In genomic region chr13:34156840-34157185, GRCm38 (mm10) we compare ENCODE assay signal across 12 mouse cellular contexts. TPM values are rescaled to one million over a fixed set of nuclear protein-coding genes. Genes with fewer than 3 reads are reported as not detected.
DNase-seq lines count a peak whose midpoint lies in the region; ATAC-seq and TF ChIP-seq lines count a peak whose summit lies in the region.
"Had no signal": no experiment of that assay in that cellular context is flagged by ENCODE, and none has a peak within 500 bp of the region (broad histone marks: within the 10 kb centered on the region; RNA-seq: fewer than 3 reads in every experiment).

No protein-coding gene starts in this region.

- 53% methylated on average over 2 of the region's 2 CpGs for WGBS in heart, embryonic 14.5 days
- WGBS in forebrain, embryonic 15.5 days, result 58% methylated on average over 2 of the region's 2 CpGs
- WGBS in liver, postnatal 0 days (ENCODE audit: insufficient replicate concordance), result 80% methylated on average over 2 of the region's 2 CpGs

- no peak for TF ChIP-seq EP300 in liver, postnatal 0 days (IDR thresholded peaks at IDR 0.05; ENCODE audit: low read depth)

- intact Hi-C loops in heart, postnatal 25 days (cut with DNase I), result no loop called here

- peaks cover 23 to 24% of the 10 kb centered on the region in 2 experiments for H3K4me1 ChIP-seq in heart, embryonic 14.5 days (ENCODE audit: control insufficient read depth in 2 of 2, insufficient read depth in 2 of 2, low read length in 2 of 2)
- H3K4me1 ChIP-seq in forebrain, embryonic 15.5 days, result peaks cover 32% of the 10 kb centered on the region
- 0 out of 2 replicates have a peak, but pooled peaks cover 3% of the 10 kb centered on the region for H3K4me1 ChIP-seq in liver, postnatal 0 days (ENCODE audit: insufficient read depth)

- H3K9me3 ChIP-seq in heart, embryonic 14.5 days (ENCODE audit: control insufficient read depth, low read length), result no peaks in the 10 kb centered on the region
- H3K9me3 ChIP-seq in forebrain, embryonic 15.5 days, result no peaks in the 10 kb centered on the region
- no peaks in the 10 kb centered on the region for H3K9me3 ChIP-seq in liver, postnatal 0 days (ENCODE audit: low read length)
- H3K9me3 ChIP-seq: liver, embryonic 15.5 days; stomach, embryonic 15.5 days had no signal

- DNase-seq in heart, postnatal 25 days (ENCODE audit: low spot score), result no peak
- peak; percentile 67 for DNase-seq in right cerebral cortex, postnatal 4 days
- DNase-seq in right cerebral cortex, postnatal 25 days, result no peak
- DNase-seq in urinary bladder, postnatal 14 days (ENCODE audit: low spot score), result no peak
- no peak for DNase-seq in gastrocnemius, adult 8-10 months (ENCODE audit: low spot score in 2 of 2)
- no peak for DNase-seq in liver, postnatal 0 days

- H3K36me3 ChIP-seq in heart, embryonic 14.5 days (ENCODE audit: control insufficient read depth, insufficient read depth, low read length), result no peaks in the 10 kb centered on the region
- no peaks in the 10 kb centered on the region for H3K36me3 ChIP-seq in forebrain, embryonic 15.5 days
- H3K36me3 ChIP-seq in liver, postnatal 0 days (replicated peaks; ENCODE audit: insufficient read depth, low read length), result no peaks in the 10 kb centered on the region
- H3K36me3 ChIP-seq: liver, embryonic 15.5 days; stomach, embryonic 15.5 days had no signal

- no peak overlapping the region for H3K9ac ChIP-seq in heart, embryonic 14.5 days (ENCODE audit: low read length)
- no peak overlapping the region for H3K9ac ChIP-seq in forebrain, embryonic 15.5 days (replicated peaks)
- no peak overlapping the region for H3K9ac ChIP-seq in liver, postnatal 0 days (replicated peaks)
- H3K9ac ChIP-seq: liver, embryonic 15.5 days; stomach, embryonic 15.5 days had no signal

- TF ChIP-seq CTCF in liver, postnatal 0 days (IDR thresholded peaks at IDR 0.05; ENCODE audit: low read depth), result no peak

- no peaks in the 10 kb centered on the region for H3K27me3 ChIP-seq in heart, embryonic 14.5 days (ENCODE audit: control insufficient read depth, insufficient read depth, low read length)
- no peaks in the 10 kb centered on the region for H3K27me3 ChIP-seq in forebrain, embryonic 15.5 days
- no peaks in the 10 kb centered on the region for H3K27me3 ChIP-seq in liver, postnatal 0 days (ENCODE audit: insufficient read depth, low read length)
- H3K27me3 ChIP-seq: liver, embryonic 15.5 days; stomach, embryonic 15.5 days had no signal

- H3K4me2 ChIP-seq in heart, embryonic 14.5 days (ENCODE audit: low read length), result peak overlapping the region; percentile 27
- H3K4me2 ChIP-seq in forebrain, embryonic 15.5 days (replicated peaks), result no peak overlapping the region
- no peak overlapping the region for H3K4me2 ChIP-seq in liver, postnatal 0 days (ENCODE audit: low read depth, low read length)
- H3K4me2 ChIP-seq: liver, embryonic 15.5 days; stomach, embryonic 15.5 days had no signal

- peak overlapping the region; percentile 90 to 95 for H3K27ac ChIP-seq in heart, embryonic 14.5 days (replicated peaks in 1 of 2; ENCODE audit: control insufficient read depth in 1 of 2, insufficient read depth in 1 of 2, low read depth in 2 of 2, low read length in 2 of 2)
- peak overlapping the region; percentile 62 for H3K27ac ChIP-seq in forebrain, embryonic 15.5 days (replicated peaks)
- H3K27ac ChIP-seq in liver, postnatal 0 days (ENCODE audit: low read depth), result no peak overlapping the region
- H3K27ac ChIP-seq: kidney, postnatal 0 days; liver, embryonic 15.5 days; stomach, embryonic 15.5 days had no signal

- H3K4me3 ChIP-seq in heart, embryonic 14.5 days (ENCODE audit: control insufficient read depth in 1 of 2, insufficient read depth in 1 of 2, low read depth in 1 of 2, low read length in 2 of 2), result no peak overlapping the region
- no peak overlapping the region for H3K4me3 ChIP-seq in forebrain, embryonic 15.5 days
- H3K4me3 ChIP-seq in liver, postnatal 0 days (ENCODE audit: low read depth, low read length), result no peak overlapping the region
- H3K4me3 ChIP-seq: liver, embryonic 15.5 days; stomach, embryonic 15.5 days had no signal

- peak; percentile 28; the same call in 1 of the 2 replicates for ATAC-seq in heart, embryonic 14.5 days (ENCODE audit: insufficient number of reproducible peaks, insufficient read depth, low FRiP score, low read depth)
- peak; percentile 17; the same call in 1 of the 2 replicates for ATAC-seq in forebrain, embryonic 15.5 days (replicated peaks)
- no peak for ATAC-seq in liver, postnatal 0 days
- ATAC-seq: CD4-positive, CD25-positive, alpha-beta regulatory T cell, adult 4 months had no signal

RNA-seq across cellular contexts. Expression of gene Psmg4, which starts 6.0 kb away (rescaled TPM):
- polyA plus RNA-seq in heart, embryonic 14.5 days (2014; fragmentation: Nextera tagmentation; extraction: Ambion mirVana), result 81.2 and 81.7 TPM in 2 replicates
- 10 to 100 TPM; 22.9 to 29.7 TPM for total RNA-seq in heart, postnatal 25 days (2021)
- 97.3 and 105 TPM in 2 replicates for polyA plus RNA-seq in forebrain, embryonic 15.5 days (2015; fragmentation: Nextera tagmentation; extraction: Ambion mirVana)
- 10 to 100 TPM; 13.9 to 19.7 (median 16.9) TPM for total RNA-seq in gastrocnemius, adult 8-10 months (2022)
- polyA plus RNA-seq in liver, postnatal 0 days (2015; fragmentation: Nextera tagmentation; extraction: Ambion mirVana), result 49.2 and 50.5 TPM in 2 replicates

RNA-seq across cellular contexts. Expression of gene Tubb2b, which starts 26.5 kb away (rescaled TPM):
- polyA plus RNA-seq in heart, embryonic 14.5 days (2014; fragmentation: Nextera tagmentation; extraction: Ambion mirVana), result 26.7 and 35.0 TPM in 2 replicates
- 1 to 10 TPM; 4.1 to 5.6 TPM for total RNA-seq in heart, postnatal 25 days (2021)
- 920 and 926 TPM in 2 replicates for polyA plus RNA-seq in forebrain, embryonic 15.5 days (2015; fragmentation: Nextera tagmentation; extraction: Ambion mirVana)
- 1 to 10 TPM in 2 of 4 experiments, under 1 TPM in 2; 0.63 to 1.8 (median 1.3) TPM for total RNA-seq in gastrocnemius, adult 8-10 months (2022)
- 0.28 and 0.31 TPM in 2 replicates for polyA plus RNA-seq in liver, postnatal 0 days (2015; fragmentation: Nextera tagmentation; extraction: Ambion mirVana)

Comparison
In these comparisons a context has a peak if more than half of its experiments do, and no peak if none do; other contexts are left out.
1. RNA of gene Tubb2b, which starts 26.5 kb away (polyA plus RNA-seq): 920 to 926 TPM in forebrain, embryonic 15.5 days and 26.7 to 35.0 TPM in heart, embryonic 14.5 days; 0.28 to 0.31 TPM in liver, postnatal 0 days; every median in the first group is over 10 times any median in the second.